Mouse (Mus musculus) CH12.LX (cell line): Measurements from ENCODE around the gene Slc22a7. TPM values are rescaled to one million over a fixed set of nuclear protein-coding genes. Genes with fewer than 3 reads are reported as not detected.

Experiments
- DNase-seq: peaks from one replicate; pipeline ENCODE4 v3.0.0-alpha.2; 2013; ENCODE audit errors: extremely low read depth
- H3K27ac ChIP-seq: 2 replicates; pipeline ENCODE4 v1.5.1; 2012; ENCODE audit warnings: low read depth, mild to moderate bottlenecking, control low read depth, moderate library complexity; ENCODE audit not compliant: insufficient read depth
- H3K27me3 ChIP-seq: replicated peaks from 2 replicates; pipeline ENCODE3; 2012; ENCODE audit warnings: inconsistent platforms
- H3K36me3 ChIP-seq, 2 experiments: replicated peaks in 1 of 2; 2 replicates each; pipeline versions ENCODE3 to v1.6.1; 2012; ENCODE audit warnings: inconsistent platforms in 1 of 2, low read length in 1 of 2, mild to moderate bottlenecking in 1 of 2, mixed read lengths in 1 of 2, moderate library complexity in 1 of 2; ENCODE audit not compliant: control insufficient read depth in 1 of 2, insufficient read depth in 1 of 2
- H3K4me1 ChIP-seq, 2 experiments: 2 replicates each; pipeline ENCODE4 v1.6.1; 2012; ENCODE audit warnings: inconsistent platforms in 1 of 2, moderate library complexity in 1 of 2; ENCODE audit not compliant: insufficient read depth in 2 of 2, control insufficient read depth in 1 of 2
- H3K4me2 ChIP-seq: 2 replicates; pipeline ENCODE4 v1.6.1; 2012; ENCODE audit warnings: low read depth, mild to moderate bottlenecking, control low read depth; ENCODE audit not compliant: poor library complexity, insufficient read depth, severe bottlenecking
- H3K4me3 ChIP-seq, 3 experiments: fragments of 150-350 bp in 1 of 3; sonication (generic) in 1 of 3; replicated peaks in 1 of 3; 2 replicates each; pipeline versions ENCODE3 to v1.5.1; 2011 to 2012; ENCODE audit warnings: low read depth in 2 of 3, low read length in 2 of 3, mild to moderate bottlenecking in 2 of 3, moderate library complexity in 2 of 3, control low read depth in 1 of 3, improper control_type of control experiment in 1 of 3, inconsistent platforms in 1 of 3, mixed read lengths in 1 of 3; ENCODE audit not compliant: poor library complexity in 1 of 3
- H3K79me2 ChIP-seq: replicated peaks from 2 replicates; pipeline ENCODE4 v1.6.1; 2012; ENCODE audit warnings: mild to moderate bottlenecking, moderate library complexity; ENCODE audit not compliant: control insufficient read depth, poor library complexity, insufficient read depth, severe bottlenecking; ENCODE audit errors: extremely low read depth
- H3K9ac ChIP-seq: 2 replicates; pipeline ENCODE4 v1.6.1; 2012; ENCODE audit warnings: low read depth, mild to moderate bottlenecking, control low read depth, moderate library complexity; ENCODE audit not compliant: insufficient read depth
- H3K9me3 ChIP-seq: replicated peaks from 2 replicates; pipeline ENCODE3; 2012; ENCODE audit warnings: low read length, inconsistent platforms, mixed read lengths
- CHD1 ChIP-seq: IDR thresholded peaks from 2 replicates; pipeline ENCODE4 v1.6.1; 2012; ENCODE audit warnings: low read depth, low read length, improper control_type of control experiment, inconsistent platforms
- CHD2 ChIP-seq: IDR thresholded peaks from 2 replicates; pipeline ENCODE4 v1.6.1; 2011; ENCODE audit warnings: low read length, improper control_type of control experiment
- ELF1 ChIP-seq: IDR thresholded peaks from 2 replicates; pipeline ENCODE4 v1.6.1; 2014; ENCODE audit warnings: low read depth, mild to moderate bottlenecking, inconsistent platforms, low read length, improper control_type of control experiment
- ETS1 ChIP-seq: conservative IDR thresholded peaks from 2 replicates; pipeline ENCODE4 v1.6.1; 2012; ENCODE audit warnings: low read depth, mild to moderate bottlenecking, inconsistent platforms, low read length, improper control_type of control experiment, moderate library complexity
- JUN ChIP-seq: IDR thresholded peaks from 2 replicates; pipeline ENCODE4 v1.6.1; 2011; ENCODE audit warnings: low read depth, mild to moderate bottlenecking, low read length, improper control_type of control experiment, moderate library complexity; ENCODE audit not compliant: insufficient read depth
- JUND ChIP-seq: conservative IDR thresholded peaks from 2 replicates; pipeline ENCODE4 v1.6.1; 2011; ENCODE audit warnings: low read depth, low read length, improper control_type of control experiment
- MAFK ChIP-seq: IDR thresholded peaks from 2 replicates; pipeline ENCODE4 v1.6.1; 2011; ENCODE audit warnings: low read length, improper control_type of control experiment; ENCODE audit not compliant: insufficient replicate concordance
- MAX ChIP-seq: IDR thresholded peaks from 2 replicates; pipeline ENCODE4 v1.6.1; 2011; ENCODE audit warnings: low read length, improper control_type of control experiment
- MAZ ChIP-seq: IDR thresholded peaks from 2 replicates; pipeline ENCODE4 v1.6.1; 2012; ENCODE audit warnings: low read depth, mild to moderate bottlenecking, inconsistent platforms, low read length, improper control_type of control experiment, moderate library complexity
- NRF1 ChIP-seq: IDR thresholded peaks from 2 replicates; pipeline ENCODE4 v1.6.1; 2014; ENCODE audit warnings: low read depth, mild to moderate bottlenecking, inconsistent platforms, low read length, improper control_type of control experiment, moderate library complexity
- PAX5 ChIP-seq: IDR thresholded peaks from 2 replicates; pipeline ENCODE4 v1.6.1; 2012; ENCODE audit warnings: low read length, inconsistent platforms, mixed read lengths
- RCOR1 ChIP-seq: conservative IDR thresholded peaks from 2 replicates; pipeline ENCODE4 v1.6.1; 2012; ENCODE audit warnings: low read depth, mild to moderate bottlenecking, inconsistent platforms, low read length, improper control_type of control experiment
- SMC3 ChIP-seq: IDR thresholded peaks from 2 replicates; pipeline ENCODE4 v1.6.1; 2011; ENCODE audit warnings: low read depth, low read length, improper control_type of control experiment
- TBP ChIP-seq: conservative IDR thresholded peaks from 2 replicates; pipeline ENCODE4 v1.6.1; 2011; ENCODE audit warnings: low read depth, low read length, improper control_type of control experiment
- USF2 ChIP-seq: conservative IDR thresholded peaks from 2 replicates; pipeline ENCODE4 v1.6.1; 2011; ENCODE audit warnings: low read depth, low read length, improper control_type of control experiment
- ZMIZ1 ChIP-seq: IDR thresholded peaks from 2 replicates; pipeline ENCODE4 v1.6.1; 2012; ENCODE audit warnings: low read depth, mild to moderate bottlenecking, inconsistent platforms, low read length, improper control_type of control experiment
- ZNF384 ChIP-seq: IDR thresholded peaks from 2 replicates; pipeline ENCODE4 v1.6.1; 2012; ENCODE audit warnings: low read depth, low read length, improper control_type of control experiment, inconsistent platforms
- dilution Hi-C: fragments of 300-500 bp; cut with MboI; formaldehyde crosslinking; loops from 2 replicates; pipeline ENCODE4 v1.14.3; 2020; ENCODE audit warnings: low sequenced_read_pairs; ENCODE audit not compliant: extremely low pct_unique_long_range_greater_than_20kb, extremely low pct_ligation_motif_present
- in situ Hi-C: fragments of 300-500 bp; cut with MboI; formaldehyde crosslinking; loops from 3 replicates; pipeline ENCODE4 v1.14.3; 2019; ENCODE audit warnings: low sequenced_read_pairs, low pct_ligation_motif_present, low pct_unique_long_range_greater_than_20kb, mixed read lengths
- polyA plus RNA-seq: library from polyadenylated mRNA; unstranded; fragments of >175 nt; gene quantifications from 2 replicates; pipeline ENCODE4 v1.2.1, GENCODE M21; 2012; ENCODE audit warnings: low read depth; ENCODE audit not compliant: insufficient read length
- total RNA-seq, 2 experiments: library from RNA; depleted of rRNA; stranded (reverse); fragments of 300-350 nt in 1 of 2; fragments of >200 nt in 1 of 2; gene quantifications; 2 replicates each; pipeline ENCODE4 v1.2.3; 2012 to 2014

Gene Slc22a7
- total and polyA plus RNA-seq, 3 experiments: not detected

- H3K27ac ChIP-seq: no peak overlapping the region
- H3K4me3 ChIP-seq: no peak overlapping the region
- peaks cover 92% of the 10 kb centered on the region for H3K27me3 ChIP-seq
- no peaks in the 10 kb centered on the region for H3K36me3 ChIP-seq
- H3K9ac ChIP-seq: no peak overlapping the region
- in situ Hi-C loops: no loop called here
- H3K9me3 ChIP-seq: peaks cover 3% of the 10 kb centered on the region
- no peaks in the 10 kb centered on the region for H3K79me2 ChIP-seq
- dilution Hi-C loops: no loop called here
- H3K4me1 ChIP-seq: peaks cover 7 to 12% of the 10 kb centered on the region in 2 experiments; a peak in 3 of 4 replicates
- TF ChIP-seq ETS1 (no peak), JUND (no peak), MAFK (no peak), MAZ (no peak), TBP (no peak), ZNF384 (no peak), CHD2 (no peak), CHD1 (no peak), ZMIZ1 (no peak), USF2 (no peak), MAX (no peak), RCOR1 (no peak)
- no peak overlapping the region for H3K4me2 ChIP-seq
- no peak for DNase-seq
These were observed 14.4 kb upstream of the Slc22a7 start for GRCm38 (mm10) chr17:46452683-46453082.

- dilution Hi-C loops: no loop called here
- no peaks in the 10 kb centered on the region for H3K79me2 ChIP-seq
These were observed 8.0 kb upstream of the Slc22a7 start for GRCm38 (mm10) chr17:46446264-46446663.

More at GRCm38 (mm10) chr17:46446264-46446663, 8.0 kb upstream of the Slc22a7 start:
- in situ Hi-C loops: no loop called here
- H3K4me3 ChIP-seq: no peak overlapping the region
- no peaks in the 10 kb centered on the region for H3K4me1 ChIP-seq
- H3K9ac ChIP-seq: no peak overlapping the region
- H3K4me2 ChIP-seq: no peak overlapping the region
- peaks cover 3% of the 10 kb centered on the region for H3K9me3 ChIP-seq
- no peaks in the 10 kb centered on the region for H3K36me3 ChIP-seq
- H3K27ac ChIP-seq: no peak overlapping the region
- H3K27me3 ChIP-seq: peaks cover 90% of the 10 kb centered on the region
- TF ChIP-seq JUN (no peak), MAX (no peak), SMC3 (no peak), NRF1 (no peak), ELF1 (no peak), PAX5 (no peak), ETS1 (no peak), CHD2 (no peak)
- DNase-seq: no peak
